Mouse (Mus musculus) myocyte (in vitro differentiated cells): ENCODE results near the gene Nipal3. TPM values are rescaled to one million over a fixed set of nuclear protein-coding genes. Genes with fewer than 3 reads are reported as not detected.

Experiments used
- H3K27me3 ChIP-seq: one replicate; pipeline ENCODE4 v1.6.1; 2011; ENCODE audit not compliant: control insufficient read depth, insufficient read depth, insufficient read length
- H3K36me3 ChIP-seq: one replicate; pipeline ENCODE4 v1.6.1; 2011; ENCODE audit not compliant: control insufficient read depth, insufficient read depth
- H3K4me2 ChIP-seq: one replicate; pipeline ENCODE4 v1.6.1; 2011; ENCODE audit warnings: low read depth, control low read depth
- H3K4me3 ChIP-seq: one replicate; pipeline ENCODE4 v1.5.1; 2011; ENCODE audit warnings: mild to moderate bottlenecking, control low read depth, moderate library complexity
- H3K79me2 ChIP-seq: one replicate; pipeline ENCODE4 v1.6.1; 2011; ENCODE audit not compliant: control insufficient read depth, insufficient read depth
- H3ac ChIP-seq: one replicate; pipeline ENCODE4 v1.6.1; 2011; ENCODE audit not compliant: control insufficient read depth, insufficient read length
- CEBPB ChIP-seq: IDR thresholded peaks from 2 replicates; pipeline ENCODE4 v1.6.1; 2011; ENCODE audit warnings: mild to moderate bottlenecking, moderate library complexity; ENCODE audit not compliant: poor library complexity, insufficient read depth, severe bottlenecking
- E2F4 ChIP-seq: IDR thresholded peaks from one replicate; pipeline ENCODE4 v1.6.1; 2011; ENCODE audit warnings: mild to moderate bottlenecking, control low read depth, moderate library complexity; ENCODE audit not compliant: insufficient read depth
- MAX ChIP-seq: IDR thresholded peaks from one replicate; pipeline ENCODE4 v1.6.1; 2011; ENCODE audit warnings: low read depth, mild to moderate bottlenecking, control low read depth
- MYOD1 ChIP-seq, 3 experiments: IDR thresholded peaks; one replicate each; pipeline ENCODE4 v1.6.1; 2011; ENCODE audit warnings: control low read depth in 2 of 3, low read depth in 2 of 3, mild to moderate bottlenecking in 2 of 3, moderate library complexity in 1 of 3; ENCODE audit not compliant: insufficient read length in 2 of 3, control insufficient read depth in 1 of 3
- MYOG ChIP-seq, 3 experiments: IDR thresholded peaks; one replicate each; pipeline ENCODE4 v1.6.1; 2011; ENCODE audit warnings: control low read depth in 2 of 3, low read depth in 2 of 3, mild to moderate bottlenecking in 2 of 3; ENCODE audit not compliant: insufficient read length in 2 of 3, control insufficient read depth in 1 of 3, insufficient read depth in 1 of 3
- POLR2A ChIP-seq: IDR thresholded peaks from one replicate; pipeline ENCODE4 v1.6.1; 2011; ENCODE audit warnings: low read depth, mild to moderate bottlenecking, control low read depth, moderate library complexity; ENCODE audit not compliant: insufficient read length
- POLR2AphosphoS2 ChIP-seq: IDR thresholded peaks from one replicate; pipeline ENCODE4 v1.6.1; 2011; ENCODE audit warnings: low read depth, control low read depth; ENCODE audit not compliant: insufficient read length
- REST ChIP-seq: IDR thresholded peaks from one replicate; pipeline ENCODE4 v1.6.1; 2011; ENCODE audit warnings: mild to moderate bottlenecking, control low read depth, moderate library complexity; ENCODE audit not compliant: insufficient read depth, insufficient read length
- SRF ChIP-seq: IDR thresholded peaks from one replicate; pipeline ENCODE4 v1.6.1; 2011; ENCODE audit warnings: low read depth; ENCODE audit not compliant: control insufficient read depth, insufficient read length
- TCF12 ChIP-seq: IDR thresholded peaks from one replicate; pipeline ENCODE4 v1.6.1; 2011; ENCODE audit warnings: mild to moderate bottlenecking, control low read depth; ENCODE audit not compliant: poor library complexity, insufficient read depth, severe bottlenecking
- TCF3 ChIP-seq: IDR thresholded peaks from one replicate; pipeline ENCODE4 v1.6.1; 2011; ENCODE audit warnings: low read depth, control low read depth; ENCODE audit not compliant: insufficient read length
- USF1 ChIP-seq: IDR thresholded peaks from one replicate; pipeline ENCODE4 v1.6.1; 2011; ENCODE audit warnings: low read depth, mild to moderate bottlenecking, control low read depth, moderate library complexity
- polyA plus RNA-seq: library from polyadenylated mRNA; unstranded; fragments of >200 nt; fragmentation: generic; extraction: Trizol; gene quantifications from one replicate; pipeline ENCODE4 v1.2.1, GENCODE M21; 2012; ENCODE audit warnings: missing spikeins

The Nipal3 gene
- polyA plus RNA-seq, 1 experiment = 5.1 TPM

GRCm38 (mm10) chr4:135463406-135463805 lies 31.4 kb downstream of the Nipal3 start:
- TF ChIP-seq MYOG (IDR thresholded peaks at IDR 0.05; ENCODE audit: control insufficient read depth in 1 of 3, insufficient read depth in 1 of 3, insufficient read length in 2 of 3, low read depth in 2 of 3) = no peak
- no peak for TF ChIP-seq POLR2AphosphoS2
- TF ChIP-seq CEBPB = no peak
- TF ChIP-seq TCF3 = no peak
- no peaks in the 10 kb centered on the region for H3K79me2 ChIP-seq
- peaks cover 29% of the 10 kb centered on the region for H3K27me3 ChIP-seq
- no peak overlapping the region for H3ac ChIP-seq
- no peaks in the 10 kb centered on the region for H3K36me3 ChIP-seq
- H3K4me2 ChIP-seq = no peak overlapping the region
- H3K4me3 ChIP-seq = no peak overlapping the region

GRCm38 (mm10) chr4:135453572-135453971 lies 41.3 kb downstream of the Nipal3 start:
- TF ChIP-seq REST (no peak), MAX (no peak), POLR2AphosphoS2 (no peak), SRF (no peak), TCF12 (no peak), POLR2A (no peak), MYOG (IDR thresholded peaks at IDR 0.05; ENCODE audit: control insufficient read depth in 1 of 3, insufficient read depth in 1 of 3, insufficient read length in 2 of 3, low read depth in 2 of 3) (no peak), CEBPB (no peak)
- Histone ChIP-seq H3K79me2 (no peaks in the 10 kb centered on the region), H3K4me3 (no peak overlapping the region), H3ac (no peak overlapping the region), H3K27me3 (peaks cover 27% of the 10 kb centered on the region), H3K4me2 (no peak overlapping the region), H3K36me3 (no peaks in the 10 kb centered on the region)

GRCm38 (mm10) chr4:135453164-135453563 lies 41.7 kb downstream of the Nipal3 start:
- Histone ChIP-seq H3K27me3 (peaks cover 27% of the 10 kb centered on the region), H3K79me2 (no peaks in the 10 kb centered on the region), H3ac (no peak overlapping the region), H3K36me3 (no peaks in the 10 kb centered on the region), H3K4me2 (no peak overlapping the region), H3K4me3 (no peak overlapping the region)
- TF ChIP-seq CEBPB = no peak
- no peak for TF ChIP-seq SRF
- no peak for TF ChIP-seq TCF3
- TF ChIP-seq MAX = no peak
- no peak for TF ChIP-seq MYOD1 (IDR thresholded peaks at IDR 0.05; ENCODE audit: control insufficient read depth in 1 of 3, insufficient read length in 2 of 3, low read depth in 2 of 3)
- TF ChIP-seq USF1 = no peak
- TF ChIP-seq TCF12 = no peak
- TF ChIP-seq MYOG (IDR thresholded peaks at IDR 0.05; ENCODE audit: control insufficient read depth in 1 of 3, insufficient read depth in 1 of 3, insufficient read length in 2 of 3, low read depth in 2 of 3) = no peak
- no peak for TF ChIP-seq E2F4
- TF ChIP-seq POLR2A = no peak
- TF ChIP-seq POLR2AphosphoS2 = no peak
- TF ChIP-seq REST = no peak

- H3K79me2 ChIP-seq = no peaks in the 10 kb centered on the region
- no peak overlapping the region for H3K4me2 ChIP-seq
- no peak overlapping the region for H3K4me3 ChIP-seq
- peaks cover 27% of the 10 kb centered on the region for H3K27me3 ChIP-seq
- no peak overlapping the region for H3ac ChIP-seq
- TF ChIP-seq SRF = no peak
- no peak for TF ChIP-seq CEBPB
- no peaks in the 10 kb centered on the region for H3K36me3 ChIP-seq
These were observed 43.4 kb downstream of the Nipal3 start for GRCm38 (mm10) chr4:135451360-135452015.

GRCm38 (mm10) chr4:135442473-135442872 lies 52.4 kb downstream of the Nipal3 start:
- no peaks in the 10 kb centered on the region for H3K27me3 ChIP-seq
- no peaks in the 10 kb centered on the region for H3K36me3 ChIP-seq
- no peak overlapping the region for H3K4me3 ChIP-seq
- no peaks in the 10 kb centered on the region for H3K79me2 ChIP-seq
- no peak for TF ChIP-seq CEBPB
- TF ChIP-seq POLR2AphosphoS2 = no peak
- TF ChIP-seq SRF = no peak
- no peak overlapping the region for H3ac ChIP-seq
- no peak overlapping the region for H3K4me2 ChIP-seq
